Mouse (Mus musculus) 416B (cell line): Measurements from ENCODE around the gene Gm2696.

Source experiments
- DNase-seq: peaks from one replicate; pipeline ENCODE4 v3.0.0; 2011; ENCODE audit warnings: low read depth

Gm2696 gene

DNA sequence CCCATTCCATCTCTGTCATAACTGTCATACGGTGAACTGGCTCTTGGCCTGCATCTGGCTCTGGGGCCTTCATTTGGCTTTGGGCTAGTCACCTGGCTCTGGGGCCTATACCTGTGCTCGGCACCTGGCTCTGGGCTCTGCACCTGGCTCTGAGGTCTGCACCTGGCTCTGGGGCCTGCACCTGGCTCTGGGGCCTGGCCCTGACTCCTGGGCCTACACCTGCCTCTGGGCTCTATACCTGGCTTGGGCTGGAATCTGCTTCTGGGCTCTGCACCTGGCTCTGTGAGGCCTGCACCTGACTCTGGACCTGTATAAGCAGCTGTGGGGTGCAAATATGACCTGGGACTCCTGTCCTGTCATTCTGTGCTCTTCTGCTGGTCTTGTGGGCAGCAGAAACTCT lies 33.1 kb downstream of the Gm2696 start:
- DNase-seq = no peak

DNA sequence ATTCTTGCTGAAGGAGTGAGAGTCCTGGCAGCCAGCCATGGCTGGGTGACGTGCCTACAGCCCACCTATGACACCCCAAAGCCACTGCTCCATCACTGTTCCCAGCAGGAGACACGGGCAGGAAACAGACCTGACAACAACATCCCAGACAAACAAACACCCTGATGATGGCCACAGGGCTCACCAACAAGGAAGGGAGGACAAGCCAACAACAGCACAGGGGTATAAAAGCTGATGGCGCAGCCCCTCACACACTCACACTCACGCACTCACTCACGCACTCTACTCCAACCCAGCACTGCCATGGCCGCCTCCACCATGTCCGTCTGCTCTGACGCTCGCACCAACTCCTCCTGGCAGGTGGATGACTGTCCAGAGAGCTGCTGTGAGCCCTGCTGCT lies 38.1 kb downstream of the Gm2696 start, which contains the start of gene Gm10318:
Gm10318 (plus strand) TSS at position 301 of the 400 bp plus-strand sequence.
- no peak for DNase-seq

DNA sequence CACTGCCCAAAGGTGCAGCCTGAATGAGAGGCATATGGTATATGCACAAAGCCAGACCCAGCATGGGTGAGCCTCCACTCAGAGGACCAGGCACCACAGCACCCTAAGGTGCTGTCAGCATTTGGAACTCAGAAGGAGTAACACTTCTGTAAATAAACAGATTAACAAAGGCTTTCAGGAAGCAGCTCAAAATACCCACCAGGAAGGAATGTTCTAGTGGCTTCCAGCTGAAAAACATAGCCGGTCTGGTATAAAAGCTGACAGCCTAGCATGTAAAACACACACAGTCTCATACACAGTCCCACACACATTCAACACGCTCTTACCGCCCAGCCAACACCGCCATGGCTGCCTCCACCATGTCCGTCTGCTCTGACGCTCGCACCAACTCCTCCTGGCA lies 47.2 kb downstream of the Gm2696 start, which contains the start of gene Gm3285:
Gm3285 (plus strand) TSS at position 301 of the 400 bp plus-strand sequence.
- DNase-seq = no peak

DNA sequence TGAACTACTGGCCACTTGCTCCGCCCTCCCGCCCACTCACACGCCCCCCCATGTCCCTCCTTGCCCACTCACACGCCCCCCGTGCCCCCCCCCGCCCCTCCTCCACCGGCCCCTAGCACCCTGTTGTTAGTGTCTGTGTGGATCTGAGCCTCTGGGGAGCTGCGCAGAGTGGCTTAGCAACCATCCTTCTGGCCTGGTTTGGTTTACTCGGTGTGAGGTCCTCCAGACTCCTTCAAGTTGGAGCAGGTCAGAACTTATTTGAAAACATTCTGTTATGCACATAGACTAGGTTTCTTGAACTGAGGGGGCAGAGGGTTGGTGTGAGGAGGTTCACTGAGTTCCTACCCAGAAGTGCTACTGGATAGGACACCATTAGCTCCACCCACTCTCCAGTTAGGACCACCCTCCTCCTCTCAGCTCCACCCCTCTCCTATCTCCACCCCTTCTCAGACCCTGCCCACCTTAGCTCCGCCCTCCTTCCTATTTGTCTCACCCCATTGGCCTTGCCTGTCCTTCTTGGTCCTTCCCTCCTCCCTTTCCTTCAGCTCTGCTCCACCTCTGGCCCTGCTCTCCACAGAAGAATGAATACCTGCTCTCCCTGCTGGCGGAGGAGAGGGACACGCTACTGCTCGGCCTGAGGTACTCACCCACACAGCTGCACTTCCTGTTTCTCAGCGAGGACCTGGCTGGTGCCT lies 49.7 kb downstream of the Gm2696 start:
- DNase-seq = peak; percentile 48

DNA sequence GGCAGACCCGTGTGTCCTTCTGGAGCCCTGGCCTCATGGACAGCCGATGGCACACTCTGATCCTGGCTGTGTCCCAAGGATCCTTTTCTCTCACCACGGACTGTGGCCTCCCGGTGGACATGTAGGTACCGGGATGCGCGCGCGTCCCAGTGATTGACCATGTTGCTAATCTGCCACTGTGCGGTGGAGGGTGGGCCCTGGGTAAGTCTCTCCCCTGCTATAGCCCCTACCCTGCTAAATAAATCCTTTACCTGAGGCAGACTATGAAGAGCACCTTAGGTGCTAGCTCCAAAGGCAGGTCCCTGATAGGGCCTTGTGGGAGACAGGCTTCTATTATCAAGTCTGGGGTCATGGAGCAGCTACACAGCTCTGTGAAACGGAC lies 50.3 kb downstream of the Gm2696 start:
- no peak for DNase-seq

DNA sequence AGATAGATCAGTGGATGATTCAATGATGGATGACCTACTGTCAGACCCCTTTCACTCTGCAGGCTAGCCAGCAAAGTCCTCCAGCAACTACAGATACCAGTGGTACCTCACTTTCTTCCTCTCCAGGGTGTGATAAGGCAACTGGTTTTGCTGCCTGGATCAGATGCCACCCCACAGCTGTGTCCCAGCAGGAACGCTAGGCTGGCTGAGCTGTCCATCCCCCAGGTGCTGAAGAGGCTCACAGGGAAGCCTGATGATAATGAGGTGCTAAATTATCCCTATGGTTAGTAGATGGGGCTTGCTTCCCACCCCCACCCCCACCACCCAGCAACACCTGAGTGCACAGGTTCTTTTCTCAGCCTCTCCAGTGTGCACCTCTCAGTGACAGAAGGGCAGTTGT lies 53.1 kb downstream of the Gm2696 start:
- DNase-seq = no peak

DNA sequence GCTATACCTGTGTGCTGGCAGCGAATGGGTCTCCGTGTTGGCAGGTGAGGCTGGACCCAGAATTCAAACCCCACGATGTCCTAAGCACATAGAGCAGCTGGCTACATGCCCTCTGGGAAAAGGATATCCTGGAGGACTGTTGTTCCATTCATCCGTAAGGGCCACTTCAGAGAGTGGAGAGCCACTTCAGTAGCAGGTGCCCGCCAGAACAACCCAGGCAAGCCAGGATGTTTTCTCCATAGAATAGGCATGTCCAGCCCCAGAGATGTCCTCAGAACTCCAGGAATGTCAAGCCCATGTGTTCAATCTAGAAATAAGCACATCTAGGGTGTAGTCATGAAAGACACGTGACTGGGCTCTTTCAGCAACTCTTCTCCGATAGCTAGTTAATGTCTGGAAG lies 55.2 kb downstream of the Gm2696 start:
- no peak for DNase-seq

DNA sequence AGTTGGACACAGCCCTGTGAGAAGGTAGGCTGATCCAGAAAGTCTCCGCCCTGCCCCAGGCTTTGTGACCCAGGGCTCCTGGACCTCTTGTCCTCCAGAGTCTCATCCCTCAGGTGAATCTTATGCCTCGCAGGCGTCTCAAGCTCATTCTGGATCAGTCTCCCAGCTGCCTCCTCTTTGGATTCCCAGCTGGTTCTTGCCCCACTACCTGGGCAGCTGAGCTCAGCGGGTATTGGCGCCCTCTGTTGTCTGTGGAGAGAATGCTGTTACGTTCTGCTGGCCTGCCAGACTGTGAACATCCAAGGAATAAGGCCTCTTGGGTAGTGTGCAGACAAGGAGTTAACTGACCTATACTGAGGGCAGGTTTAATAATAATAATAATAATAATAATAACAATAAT lies 64.5 kb downstream of the Gm2696 start:
- DNase-seq = peak; percentile 15

DNA sequence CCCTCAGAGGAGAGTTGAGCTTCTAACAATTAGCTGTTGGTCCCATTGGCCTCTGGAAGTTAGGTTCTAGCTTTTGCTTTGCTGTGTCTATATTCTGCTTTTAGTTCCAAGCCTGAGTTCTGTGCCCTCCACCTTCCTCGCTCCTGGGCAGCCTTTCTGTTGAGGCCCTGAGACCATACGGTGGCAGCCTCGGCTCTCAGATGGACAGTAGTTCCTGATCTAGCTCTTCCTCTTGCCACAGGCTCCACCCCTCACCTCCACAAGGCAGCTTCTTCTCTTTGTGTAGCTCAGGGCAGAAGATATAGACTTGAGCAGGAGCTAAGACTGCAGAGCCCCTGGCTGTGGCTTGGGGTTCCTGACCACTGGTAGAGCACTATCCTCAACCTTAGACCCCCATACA lies 65.8 kb downstream of the Gm2696 start:
- peak; percentile 34 for DNase-seq

DNA sequence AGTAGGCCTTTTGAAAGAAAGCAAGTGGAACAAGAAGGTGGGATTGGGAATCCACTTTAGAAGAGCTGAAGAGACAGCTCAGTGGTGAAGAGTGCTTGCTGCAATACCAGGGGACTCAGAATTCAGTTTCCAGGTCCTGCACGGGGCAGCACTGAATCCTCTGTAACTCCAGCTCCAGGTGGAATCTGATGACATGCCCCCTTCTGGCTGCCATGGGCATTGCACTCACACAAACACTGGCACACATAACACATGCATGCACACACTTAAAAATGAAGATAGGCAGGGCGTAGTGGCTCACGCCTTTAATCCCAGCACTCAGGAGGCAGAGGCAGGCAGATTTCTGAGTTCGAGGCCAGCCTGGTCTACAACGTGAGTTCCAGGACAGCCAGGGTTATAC lies 68.1 kb downstream of the Gm2696 start:
- DNase-seq = no peak
